Mouse (Mus musculus): Measurements from ENCODE around the gene Blvrb. TPM values are rescaled to one million over a fixed set of nuclear protein-coding genes. Genes with fewer than 3 reads are reported as not detected.

The Blvrb gene
- polyA plus RNA-seq, 1 experiment from 2014 or later = 89.7 TPM

Other genes starting within 250 kb of the Blvrb start
- gene Itpkc, start 219.3 kb upstream of the Blvrb start, polyA plus RNA-seq (2015; fragmentation: Nextera tagmentation; extraction: Ambion mirVana) = 8.3 and 9.5 TPM in 2 replicates
- 25.5 and 26.3 TPM in 2 replicates for gene Coq8b, start 215.0 kb upstream of the Blvrb start, polyA plus RNA-seq (2015; fragmentation: Nextera tagmentation; extraction: Ambion mirVana)
- 9.1 and 10.8 TPM in 2 replicates for gene Numbl, start 189.5 kb upstream of the Blvrb start, polyA plus RNA-seq (2015; fragmentation: Nextera tagmentation; extraction: Ambion mirVana)
- 70.2 and 79.2 TPM in 2 replicates for gene Ltbp4, start 110.3 kb upstream of the Blvrb start, polyA plus RNA-seq (2015; fragmentation: Nextera tagmentation; extraction: Ambion mirVana)
- 35.6 and 37.8 TPM in 2 replicates for gene Shkbp1, start 92.0 kb upstream of the Blvrb start, polyA plus RNA-seq (2015; fragmentation: Nextera tagmentation; extraction: Ambion mirVana)
- 1.6 TPM in 1 of 2 replicates, not detected in the other for gene Gm20479, start 90.6 kb upstream of the Blvrb start, polyA plus RNA-seq (2015; fragmentation: Nextera tagmentation; extraction: Ambion mirVana)
- gene Sptbn4, start 292 bp upstream of the Blvrb start, polyA plus RNA-seq (2015; fragmentation: Nextera tagmentation; extraction: Ambion mirVana) = 0.36 and 0.44 TPM in 2 replicates
- gene Sertad3, start 25.8 kb downstream of the Blvrb start, polyA plus RNA-seq (2015; fragmentation: Nextera tagmentation; extraction: Ambion mirVana) = 27.4 and 28.6 TPM in 2 replicates
- gene Sertad1, start 38.9 kb downstream of the Blvrb start, polyA plus RNA-seq (2015; fragmentation: Nextera tagmentation; extraction: Ambion mirVana) = 40.9 and 43.4 TPM in 2 replicates
- 2.2 and 2.6 TPM in 2 replicates for gene Prx, start 51.3 kb downstream of the Blvrb start, polyA plus RNA-seq (2015; fragmentation: Nextera tagmentation; extraction: Ambion mirVana)
- 0.26 and 0.49 TPM in 2 replicates for gene Hipk4, start 75.3 kb downstream of the Blvrb start, polyA plus RNA-seq (2015; fragmentation: Nextera tagmentation; extraction: Ambion mirVana)
- gene Pld3, start 105.2 kb downstream of the Blvrb start, polyA plus RNA-seq (2015; fragmentation: Nextera tagmentation; extraction: Ambion mirVana) = 65.6 and 73.0 TPM in 2 replicates
- gene 2310022A10Rik, start 105.3 kb downstream of the Blvrb start, polyA plus RNA-seq (2015; fragmentation: Nextera tagmentation; extraction: Ambion mirVana) = 21.5 and 21.8 TPM in 2 replicates
- 58.5 and 60.3 TPM in 2 replicates for gene Akt2, start 143.6 kb downstream of the Blvrb start, polyA plus RNA-seq (2015; fragmentation: Nextera tagmentation; extraction: Ambion mirVana)
- gene Ttc9b, start 205.9 kb downstream of the Blvrb start, polyA plus RNA-seq (2015; fragmentation: Nextera tagmentation; extraction: Ambion mirVana) = 1.5 and 1.8 TPM in 2 replicates
- 2.2 and 2.9 TPM in 2 replicates for gene Map3k10, start 226.6 kb downstream of the Blvrb start, polyA plus RNA-seq (2015; fragmentation: Nextera tagmentation; extraction: Ambion mirVana)
- gene Zfp607b, start 241.4 kb downstream of the Blvrb start, polyA plus RNA-seq (2015; fragmentation: Nextera tagmentation; extraction: Ambion mirVana) = 2.1 and 2.2 TPM in 2 replicates